Mouse (Mus musculus): ENCODE results near the gene Pcnx.

- no peak for TF ChIP-seq POLR2A (IDR thresholded peaks at IDR 0.05; ENCODE audit: low read depth, low read length)
- no peak for TF ChIP-seq CTCF (IDR thresholded peaks at IDR 0.05; ENCODE audit: extremely low read depth, insufficient read length, insufficient replicate concordance, low read depth, low read length)
Measured at GRCm38 (mm10) chr12:81853543-81853942, 6.3 kb upstream of the Pcnx start.
